Mouse (Mus musculus): ENCODE measurements around the gene Mesd. TPM values are rescaled to one million over a fixed set of nuclear protein-coding genes. Genes with fewer than 3 reads are reported as not detected.
A peak's percentile ranks its signal among the peaks of the same experiment; 100 is the strongest.

The Mesd gene
- 80.6 and 85.1 TPM in 2 replicates for polyA plus RNA-seq (2016; fragmentation: Nextera tagmentation; extraction: Ambion mirVana)

GRCm38 (mm10) chr7:83884021-83884658 is at the start of gene Mesd, which contains the start of gene Tlnrd1:
TSS of gene Mesd (plus strand) at chr7:83884466.
TSS of gene Tlnrd1 (minus strand) at chr7:83884305.
- peak; percentile 83 for ATAC-seq (ENCODE audit: low FRiP score, low read depth)
- H3K4me3 ChIP-seq: peak within 1 kb of the TSS; percentile 62
- peaks cover 2% of the 10 kb centered on the region; the same call in 1 of the 2 replicates for H3K9me3 ChIP-seq
- H3K27ac ChIP-seq (replicated peaks): peak within 1 kb of the TSS; percentile 95
- H3K36me3 ChIP-seq: peaks cover 6% of the 10 kb centered on the region; the same call in 1 of the 2 replicates
- H3K4me1 ChIP-seq: peaks cover 45% of the 10 kb centered on the region
- under 1% methylated on average over 65 of the region's 69 CpGs for WGBS
- peak within 1 kb of the TSS; percentile 87 for H3K4me2 ChIP-seq (replicated peaks)
- 0 out of 2 replicates have a peak, but pooled peaks cover 6% of the 10 kb centered on the region for H3K27me3 ChIP-seq
- peak within 1 kb of the TSS; percentile 87 for H3K9ac ChIP-seq (replicated peaks)

GRCm38 (mm10) chr7:83838525-83839224 is 45.6 kb upstream of the Mesd start:
- H3K27me3 ChIP-seq: no peaks in the 10 kb centered on the region
- ATAC-seq (ENCODE audit: low FRiP score, low read depth): no peak
- no peak overlapping the region for H3K9ac ChIP-seq (replicated peaks)
- H3K9me3 ChIP-seq: no peaks in the 10 kb centered on the region
- H3K36me3 ChIP-seq: no peaks in the 10 kb centered on the region
- H3K4me3 ChIP-seq: no peak overlapping the region
- H3K4me2 ChIP-seq (replicated peaks): no peak overlapping the region
- H3K4me1 ChIP-seq: no peaks in the 10 kb centered on the region
- WGBS: 83% methylated on average over 5 of the region's 5 CpGs
- H3K27ac ChIP-seq (replicated peaks): no peak overlapping the region

GRCm38 (mm10) chr7:83840076-83840475 is 44.2 kb upstream of the Mesd start:
- Histone ChIP-seq H3K4me1 (no peaks in the 10 kb centered on the region), H3K36me3 (no peaks in the 10 kb centered on the region), H3K27ac (replicated peaks) (no peak overlapping the region), H3K9me3 (no peaks in the 10 kb centered on the region), H3K4me2 (replicated peaks) (no peak overlapping the region), H3K27me3 (no peaks in the 10 kb centered on the region), H3K4me3 (no peak overlapping the region), H3K9ac (replicated peaks) (no peak overlapping the region)
- no peak for ATAC-seq (ENCODE audit: low FRiP score, low read depth)
- 74% methylated on average over 2 of the region's 2 CpGs for WGBS

GRCm38 (mm10) chr7:83842486-83843259 is 41.6 kb upstream of the Mesd start:
- Histone ChIP-seq H3K27me3 (no peaks in the 10 kb centered on the region), H3K36me3 (no peaks in the 10 kb centered on the region), H3K4me3 (no peak overlapping the region), H3K4me1 (0 out of 2 replicates have a peak, but pooled peaks cover 5% of the 10 kb centered on the region), H3K9ac (replicated peaks) (no peak overlapping the region), H3K9me3 (no peaks in the 10 kb centered on the region), H3K4me2 (replicated peaks) (no peak overlapping the region), H3K27ac (replicated peaks) (no peak overlapping the region)
- 51% methylated on average over 6 of the region's 6 CpGs for WGBS
- no peak for ATAC-seq (ENCODE audit: low FRiP score, low read depth)

- H3K4me1 ChIP-seq: 0 out of 2 replicates have a peak, but pooled peaks cover 5% of the 10 kb centered on the region
- no peaks in the 10 kb centered on the region for H3K27me3 ChIP-seq
- H3K36me3 ChIP-seq: no peaks in the 10 kb centered on the region
- no peak overlapping the region for H3K9ac ChIP-seq (replicated peaks)
- H3K27ac ChIP-seq (replicated peaks): no peak overlapping the region
- WGBS: 94% methylated on average over 3 of the region's 3 CpGs
- ATAC-seq (ENCODE audit: low FRiP score, low read depth): no peak
- no peak overlapping the region for H3K4me2 ChIP-seq (replicated peaks)
- no peaks in the 10 kb centered on the region for H3K9me3 ChIP-seq
- H3K4me3 ChIP-seq: no peak overlapping the region
Measured at GRCm38 (mm10) chr7:83844807-83845206, 39.5 kb upstream of the Mesd start.

- Histone ChIP-seq H3K36me3 (no peaks in the 10 kb centered on the region), H3K4me1 (peaks cover 12% of the 10 kb centered on the region; the same call in 1 of the 2 replicates), H3K9ac (replicated peaks) (no peak overlapping the region), H3K4me3 (no peak overlapping the region), H3K9me3 (no peaks in the 10 kb centered on the region), H3K27ac (replicated peaks) (no peak overlapping the region), H3K4me2 (replicated peaks) (no peak overlapping the region), H3K27me3 (no peaks in the 10 kb centered on the region)
- 67% methylated on average over 4 of the region's 5 CpGs for WGBS
- ATAC-seq (ENCODE audit: low FRiP score, low read depth): no peak
Measured at GRCm38 (mm10) chr7:83847187-83848075, 36.8 kb upstream of the Mesd start.

GRCm38 (mm10) chr7:83851569-83852380 is 32.5 kb upstream of the Mesd start:
- Histone ChIP-seq H3K4me2 (replicated peaks) (no peak overlapping the region), H3K36me3 (no peaks in the 10 kb centered on the region), H3K27ac (replicated peaks) (no peak overlapping the region), H3K9ac (replicated peaks) (no peak overlapping the region), H3K4me1 (peaks cover 16% of the 10 kb centered on the region; the same call in 1 of the 2 replicates), H3K9me3 (no peaks in the 10 kb centered on the region), H3K4me3 (no peak overlapping the region), H3K27me3 (0 out of 2 replicates have a peak, but pooled peaks cover 5% of the 10 kb centered on the region)
- ATAC-seq (ENCODE audit: low FRiP score, low read depth): no peak
- WGBS: 46% methylated on average over 5 of the region's 5 CpGs

- no peak overlapping the region for H3K4me2 ChIP-seq (replicated peaks)
- H3K4me1 ChIP-seq: peaks cover 11% of the 10 kb centered on the region; the same call in 1 of the 2 replicates
- WGBS: 36% methylated on average over 5 of the region's 5 CpGs
- no peaks in the 10 kb centered on the region for H3K9me3 ChIP-seq
- H3K36me3 ChIP-seq: no peaks in the 10 kb centered on the region
- ATAC-seq (ENCODE audit: low FRiP score, low read depth): no peak
- no peak overlapping the region for H3K9ac ChIP-seq (replicated peaks)
- no peak overlapping the region for H3K4me3 ChIP-seq
- H3K27me3 ChIP-seq: 0 out of 2 replicates have a peak, but pooled peaks cover 5% of the 10 kb centered on the region
- H3K27ac ChIP-seq (replicated peaks): no peak overlapping the region
Measured at GRCm38 (mm10) chr7:83852381-83853380, 31.6 kb upstream of the Mesd start.

GRCm38 (mm10) chr7:83855203-83855602 is 29.1 kb upstream of the Mesd start:
- ATAC-seq (ENCODE audit: low FRiP score, low read depth): no peak
- no peak overlapping the region for H3K4me2 ChIP-seq (replicated peaks)
- 0 out of 2 replicates have a peak, but pooled peaks cover 5% of the 10 kb centered on the region for H3K27me3 ChIP-seq

More at GRCm38 (mm10) chr7:83855203-83855602, 29.1 kb upstream of the Mesd start:
- H3K4me1 ChIP-seq: peaks cover 11% of the 10 kb centered on the region; the same call in 1 of the 2 replicates
- H3K9me3 ChIP-seq: no peaks in the 10 kb centered on the region
- H3K4me3 ChIP-seq: no peak overlapping the region
- no peak overlapping the region for H3K9ac ChIP-seq (replicated peaks)
- H3K27ac ChIP-seq (replicated peaks): no peak overlapping the region
- 97% methylated on average over 1 of the region's 1 CpGs for WGBS
- H3K36me3 ChIP-seq: no peaks in the 10 kb centered on the region

All from midbrain, embryonic 12.5 days (tissue).